Mouse (Mus musculus): ENCODE results near the gene Nkd2.

Gene Nkd2

GRCm38 (mm10) chr13:73814181-73814580 lies 33.2 kb downstream of the Nkd2 start:
- DNase-seq, result no peak

GRCm38 (mm10) chr13:73812936-73813335 lies 34.5 kb downstream of the Nkd2 start:
- DNase-seq, result no peak

- no peak for DNase-seq
Measured at GRCm38 (mm10) chr13:73804914-73805313, 42.5 kb downstream of the Nkd2 start.

- no peak for DNase-seq
Measured at GRCm38 (mm10) chr13:73803450-73804178, 43.8 kb downstream of the Nkd2 start.

GRCm38 (mm10) chr13:73799110-73799509 lies 48.3 kb downstream of the Nkd2 start:
- no peak for DNase-seq

GRCm38 (mm10) chr13:73793171-73793570 lies 54.3 kb downstream of the Nkd2 start:
- DNase-seq, result no peak

- DNase-seq, result no peak
Measured at GRCm38 (mm10) chr13:73792176-73792575, 55.3 kb downstream of the Nkd2 start.

- DNase-seq, result no peak
Measured at GRCm38 (mm10) chr13:73782486-73782885, 64.9 kb downstream of the Nkd2 start.

GRCm38 (mm10) chr13:73777578-73777977 lies 69.9 kb downstream of the Nkd2 start:
- no peak for DNase-seq

- no peak for DNase-seq
Measured at GRCm38 (mm10) chr13:73775786-73776185, 71.6 kb downstream of the Nkd2 start.

GRCm38 (mm10) chr13:73773519-73774205 lies 73.8 kb downstream of the Nkd2 start:
- DNase-seq, result no peak

GRCm38 (mm10) chr13:73772655-73773054 lies 74.8 kb downstream of the Nkd2 start:
- peak; percentile 84 for DNase-seq

- DNase-seq, result no peak
Measured at GRCm38 (mm10) chr13:73771131-73771530, 76.3 kb downstream of the Nkd2 start.

GRCm38 (mm10) chr13:73769916-73770682 lies 77.3 kb downstream of the Nkd2 start:
- DNase-seq, result no peak

Measured in thymus, postnatal 14 days (tissue).